Mouse (Mus musculus) induced T-regulatory cell, adult 2 months (primary cell): Measurements from ENCODE around the gene Palld.

Experiments used
- DNase-seq: peaks from one replicate; pipeline ENCODE4 v3.0.0-alpha.2; 2012; ENCODE audit warnings: low read depth

Gene Palld

DNA sequence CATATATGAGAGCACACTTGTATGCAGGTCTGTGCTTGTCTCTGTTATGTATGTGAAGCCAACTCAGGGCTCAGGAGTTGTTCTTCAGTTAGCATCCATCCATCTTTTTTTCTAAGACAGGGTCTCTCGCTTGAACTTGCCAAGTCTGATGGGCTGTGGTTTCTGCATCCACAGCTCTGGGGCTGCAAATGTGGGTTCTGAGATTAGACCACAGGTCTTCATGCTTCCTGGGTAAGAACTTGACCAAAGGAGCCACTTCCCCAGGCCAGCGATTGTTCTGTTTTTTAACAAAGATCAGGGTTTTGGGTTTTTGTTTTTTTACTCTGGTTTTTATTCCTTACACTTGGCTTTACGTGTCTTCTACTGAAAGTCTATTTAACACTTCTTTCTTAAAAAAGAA is 316.0 kb downstream of the Palld start:
- no peak for DNase-seq

DNA sequence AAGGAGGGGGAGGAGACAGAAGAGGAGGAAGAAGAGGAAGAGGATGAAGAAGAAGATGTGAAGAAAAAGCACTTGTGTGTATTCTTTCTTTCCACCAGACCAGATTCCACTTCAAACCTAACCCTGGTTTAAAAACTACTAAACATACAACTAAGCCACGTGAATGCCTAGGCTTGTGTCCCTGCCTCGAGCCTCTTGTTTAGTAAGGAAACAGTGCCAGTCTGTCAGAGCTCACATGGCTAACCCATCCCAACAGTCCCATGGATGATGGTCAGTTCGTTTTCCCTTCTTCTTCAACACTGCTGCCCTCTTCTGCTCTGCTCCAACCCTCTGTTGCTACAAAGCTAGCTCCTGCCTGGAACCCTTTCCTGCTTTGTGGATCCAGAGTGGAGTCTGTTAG is 316.7 kb downstream of the Palld start:
- DNase-seq, result no peak

- no peak for DNase-seq
These were observed 317.6 kb downstream of the Palld start for GRCm38 (mm10) chr8:61584714-61585383.

DNA sequence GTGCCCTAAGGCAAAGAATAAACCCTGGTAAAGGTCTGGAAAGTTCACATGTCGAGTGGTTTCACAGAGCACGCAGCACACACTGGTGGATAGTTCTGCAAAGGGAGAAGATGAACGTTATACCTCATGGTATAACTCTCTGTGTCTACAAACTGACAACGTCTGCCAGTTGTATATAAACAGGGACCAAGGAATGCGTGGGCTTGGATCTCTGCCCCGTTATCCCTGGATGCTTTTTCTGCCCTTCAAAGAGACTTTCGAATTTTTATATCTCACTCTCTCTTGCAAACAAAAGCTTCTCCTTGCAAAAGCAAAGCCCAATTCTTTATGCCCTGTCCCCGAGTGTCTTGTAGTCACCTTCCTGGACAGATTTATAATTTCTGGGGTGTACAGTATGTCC is 319.9 kb downstream of the Palld start:
- DNase-seq, result no peak

- peak; percentile 42 for DNase-seq
These were observed 321.2 kb downstream of the Palld start for GRCm38 (mm10) chr8:61581259-61581658.

GRCm38 (mm10) chr8:61579831-61580230 is 322.7 kb downstream of the Palld start:
- DNase-seq, result no peak

DNA sequence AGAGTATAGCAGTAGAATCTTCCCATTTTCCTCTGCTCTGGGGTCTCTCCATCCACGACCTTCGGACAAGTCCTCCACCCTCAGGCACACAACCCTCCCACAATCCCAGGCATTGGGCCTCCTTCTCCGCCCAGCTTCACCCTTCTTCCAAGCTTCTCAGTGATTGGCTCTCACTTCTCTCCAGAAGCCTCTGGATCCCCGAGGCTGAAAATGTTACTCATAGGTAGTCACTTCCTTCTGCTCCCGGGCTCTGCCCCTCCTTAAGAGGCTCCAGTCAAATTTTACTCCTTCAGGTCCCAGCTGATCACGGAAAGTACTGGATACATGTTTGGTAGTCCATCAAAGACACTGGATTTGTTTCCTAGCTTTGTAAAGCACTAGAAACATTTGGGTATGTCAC is 323.7 kb downstream of the Palld start:
- DNase-seq, result no peak

DNA sequence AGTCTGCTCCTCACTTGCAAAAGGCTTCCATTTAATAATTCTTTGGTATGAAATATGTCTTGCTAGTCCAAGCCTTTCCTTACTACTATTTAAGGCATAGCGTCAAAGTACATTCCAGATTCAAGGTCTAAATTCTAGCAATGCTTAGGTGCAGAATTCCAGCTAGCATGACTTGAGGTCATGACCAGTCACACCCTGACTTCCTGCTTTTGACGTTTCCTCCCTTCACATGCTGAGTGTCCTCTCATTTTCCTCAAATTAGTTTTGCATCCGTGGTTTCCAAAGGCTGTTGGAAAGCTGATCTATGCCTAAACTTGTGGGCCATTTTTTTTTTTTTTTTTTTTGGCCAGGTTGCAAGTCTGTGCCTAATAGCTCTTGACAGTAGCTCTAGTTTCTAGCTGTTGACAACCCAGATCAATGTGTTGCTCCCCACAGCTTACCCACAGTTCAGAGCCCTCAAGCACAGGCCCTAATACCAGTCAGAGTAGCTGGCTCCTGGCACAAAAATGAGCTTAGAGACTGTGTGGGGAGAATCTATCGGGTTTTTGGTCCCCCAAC is 327.3 kb downstream of the Palld start:
- DNase-seq, result no peak

GRCm38 (mm10) chr8:61574526-61574925 is 328.0 kb downstream of the Palld start:
- no peak for DNase-seq

- no peak for DNase-seq
These were observed 329.1 kb downstream of the Palld start for GRCm38 (mm10) chr8:61573179-61573937.

DNA sequence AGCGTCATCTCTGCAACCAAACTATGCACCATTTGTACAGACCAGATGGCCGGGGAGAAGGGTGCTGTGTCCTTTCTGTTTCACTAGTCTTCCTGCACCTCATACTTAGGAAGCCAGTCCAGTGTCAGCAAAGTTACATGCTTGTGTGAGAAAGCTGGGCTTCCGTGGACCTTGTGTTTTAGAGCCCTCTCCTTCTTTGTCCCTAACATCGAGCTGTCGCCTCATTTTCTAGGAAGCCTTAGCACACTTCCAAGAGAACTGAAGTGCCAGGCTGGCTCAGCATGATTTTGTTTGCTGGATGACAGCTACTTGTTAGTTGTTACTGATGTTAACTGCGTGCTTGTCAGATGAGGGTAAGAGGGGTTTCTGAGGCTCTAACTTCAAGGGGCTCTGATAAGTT is 329.8 kb downstream of the Palld start:
- no peak for DNase-seq

GRCm38 (mm10) chr8:61570637-61571036 is 331.9 kb downstream of the Palld start:
- no peak for DNase-seq

GRCm38 (mm10) chr8:61569721-61570120 is 332.8 kb downstream of the Palld start:
- no peak for DNase-seq

DNA sequence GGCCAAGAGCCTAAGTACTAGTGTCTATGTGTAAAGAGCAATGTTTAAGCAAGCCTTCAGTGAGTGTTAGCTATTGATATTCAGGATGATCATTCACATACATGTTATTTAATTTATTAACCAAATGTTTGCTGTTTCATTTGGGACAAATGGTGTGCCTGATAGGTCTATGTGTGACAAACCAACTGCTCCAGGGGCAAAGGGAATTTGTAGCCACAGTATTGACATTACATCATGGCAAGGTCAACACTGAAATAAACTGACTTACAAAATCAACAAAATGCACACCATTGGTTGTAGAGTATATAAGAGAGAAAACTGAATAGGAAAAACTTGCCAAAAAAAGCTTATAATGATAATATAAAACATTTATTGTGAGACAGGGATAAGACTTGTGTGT is 333.3 kb downstream of the Palld start:
- no peak for DNase-seq

- DNase-seq, result no peak
These were observed 339.1 kb downstream of the Palld start for GRCm38 (mm10) chr8:61563378-61563777.

- no peak for DNase-seq
These were observed 339.9 kb downstream of the Palld start for GRCm38 (mm10) chr8:61562626-61563025.

DNA sequence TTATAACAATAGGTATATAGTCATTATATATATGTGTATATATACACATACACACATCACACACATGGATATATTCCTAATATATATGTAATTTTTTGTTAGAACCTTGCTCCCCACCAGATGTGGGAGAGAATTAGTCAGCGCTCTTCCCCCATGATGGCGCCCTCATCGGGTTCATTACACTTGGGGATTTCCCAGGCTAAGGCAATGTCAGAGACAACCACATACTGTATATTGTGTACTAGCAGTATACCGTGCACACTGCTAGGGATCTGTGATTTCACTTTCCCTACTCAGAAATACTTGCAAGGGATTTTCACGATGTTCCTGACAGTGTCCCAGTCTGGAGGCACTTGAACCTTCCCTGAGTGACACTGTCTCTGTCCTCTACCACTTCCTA is 341.3 kb downstream of the Palld start:
- no peak for DNase-seq

- DNase-seq, result no peak
These were observed 342.5 kb downstream of the Palld start for GRCm38 (mm10) chr8:61559979-61560378.

DNA sequence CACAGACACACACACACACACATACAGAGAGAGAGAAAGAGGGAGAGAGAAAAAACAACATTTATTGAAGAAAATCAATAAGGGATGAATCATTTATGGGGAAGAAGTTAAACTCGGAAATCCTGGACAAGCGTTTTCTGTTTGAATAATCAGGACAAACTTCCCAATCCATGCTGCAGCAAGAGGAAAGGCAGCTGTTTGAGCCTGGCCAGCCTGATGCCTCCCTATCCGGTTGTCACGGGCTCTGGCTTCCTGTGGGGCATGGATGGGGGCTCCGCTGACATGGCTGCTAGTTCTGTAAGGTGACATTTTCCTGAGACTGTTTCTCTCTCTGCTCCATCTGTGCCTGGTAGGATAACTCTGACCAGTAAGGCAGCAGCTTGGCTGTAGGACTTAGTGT is 343.0 kb downstream of the Palld start:
- no peak for DNase-seq

- no peak for DNase-seq
These were observed 344.2 kb downstream of the Palld start for GRCm38 (mm10) chr8:61558051-61558846.

DNA sequence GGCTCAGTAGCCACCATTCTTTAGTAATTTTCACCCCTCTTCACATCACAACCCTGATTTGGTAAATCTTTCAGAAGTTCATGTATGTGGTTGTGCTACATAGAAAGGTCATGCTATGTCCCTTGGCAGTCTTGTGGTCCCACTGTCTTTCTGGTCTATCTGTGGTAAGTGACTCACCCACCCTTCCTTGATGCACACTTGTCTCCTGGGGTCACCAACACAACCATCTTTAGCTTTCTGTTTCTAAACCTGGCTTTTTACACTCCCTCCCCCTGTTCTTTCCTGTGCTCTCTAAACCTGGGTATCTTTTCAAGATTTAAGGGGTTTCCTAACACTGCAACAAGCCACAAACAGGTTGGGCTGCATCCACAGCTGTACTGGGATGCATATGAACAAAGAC is 345.5 kb downstream of the Palld start:
- no peak for DNase-seq

DNA sequence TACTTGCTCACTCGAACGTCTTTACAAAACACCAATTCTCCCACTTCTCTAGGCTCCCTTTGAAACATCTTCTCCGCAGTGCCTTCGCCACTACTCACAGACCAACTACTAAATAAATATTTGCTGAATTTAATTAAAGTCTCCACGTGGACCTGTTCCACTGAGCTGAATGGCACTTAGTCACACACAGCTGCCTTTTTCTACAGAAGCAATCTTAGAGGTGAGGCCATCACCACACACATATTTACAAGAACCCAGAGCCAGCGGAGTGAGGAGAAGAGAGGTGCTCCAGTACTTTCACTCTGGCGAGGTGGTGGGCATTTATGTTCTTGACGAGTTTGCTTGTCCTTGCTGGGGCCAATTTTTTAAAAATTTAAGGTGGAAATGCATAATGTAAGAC is 346.3 kb downstream of the Palld start:
- DNase-seq, result no peak

- no peak for DNase-seq
These were observed 347.1 kb downstream of the Palld start for GRCm38 (mm10) chr8:61555343-61555742.
